Mouse (Mus musculus) testis, adult 2 months (tissue): Measurements from ENCODE around the gene Lrrc9.

Experiments used
- CTCF ChIP-seq: fragments of 200-500 bp; IDR thresholded peaks from 2 replicates; pipeline ENCODE4 v1.5.1; 2012; ENCODE audit warnings: low read depth, mild to moderate bottlenecking, inconsistent platforms, low read length, moderate library complexity; ENCODE audit not compliant: control insufficient read depth, insufficient read depth, insufficient replicate concordance
- POLR2A ChIP-seq: fragments of 200-500 bp; IDR thresholded peaks from 2 replicates; pipeline ENCODE4 v1.6.1; 2012; ENCODE audit warnings: low read depth, mild to moderate bottlenecking, inconsistent platforms, low read length, moderate library complexity; ENCODE audit not compliant: control insufficient read depth

DNA sequence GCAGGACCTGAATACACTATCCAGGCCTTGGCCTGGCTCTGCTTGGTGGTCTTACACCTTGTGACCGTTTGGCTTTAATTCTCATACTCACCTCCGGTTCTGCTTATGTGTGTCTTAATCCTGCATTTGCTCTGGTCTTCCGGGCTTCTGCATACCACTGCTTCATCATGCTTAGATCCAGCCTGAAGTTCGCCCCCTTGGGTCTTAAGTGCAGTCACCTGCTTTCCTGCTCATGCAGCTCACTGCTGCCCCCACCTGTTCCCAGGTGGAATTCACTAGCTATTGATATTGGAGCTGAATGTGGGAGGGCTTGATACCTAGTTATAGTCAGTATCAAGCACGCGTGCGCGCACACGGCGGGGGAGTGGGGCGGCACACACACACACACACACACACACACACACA is 13.9 kb upstream of the Lrrc9 start:
- peak; percentile 74 for TF ChIP-seq CTCF
- TF ChIP-seq POLR2A = no peak
